Mouse (Mus musculus) kidney, embryonic 14.5 days (tissue): Measurements from ENCODE around the gene Fam19a1. TPM values are rescaled to one million over a fixed set of nuclear protein-coding genes. Genes with fewer than 3 reads are reported as not detected.

Source experiments
- ATAC-seq: fragments of 200-750 bp; cut with Nextera tagmentation; 2 replicates; pipeline ENCODE4 v1.8.0; 2017; ENCODE audit warnings: moderate number of reproducible peaks, mild to moderate bottlenecking, moderate TSS enrichment, moderate library complexity; ENCODE audit not compliant: low FRiP score, low TSS enrichment
- H3K27ac ChIP-seq: fragments of 300-500 bp; sonication (generic); 2 replicates; pipeline ENCODE4 v1.5.1; 2014; ENCODE audit warnings: low read depth, mild to moderate bottlenecking, low read length, moderate library complexity, mixed read lengths
- H3K27me3 ChIP-seq: fragments of 300-500 bp; sonication (generic); 2 replicates; pipeline ENCODE4 v1.6.1; 2014; ENCODE audit warnings: mild to moderate bottlenecking, low read length; ENCODE audit not compliant: control insufficient read depth, insufficient read depth
- H3K36me3 ChIP-seq: fragments of 300-500 bp; sonication (generic); 2 replicates; pipeline ENCODE4 v1.6.1; 2014; ENCODE audit warnings: low read length, mixed read lengths; ENCODE audit not compliant: control insufficient read depth, insufficient read depth
- H3K4me1 ChIP-seq: fragments of 300-500 bp; sonication (generic); 2 replicates; pipeline ENCODE4 v1.6.1; 2014; ENCODE audit warnings: low read length, mixed read lengths; ENCODE audit not compliant: control insufficient read depth, insufficient read depth
- H3K4me2 ChIP-seq: fragments of 300-500 bp; sonication (generic); replicated peaks from 2 replicates; pipeline ENCODE4 v1.6.1; 2014; ENCODE audit warnings: low read depth, mild to moderate bottlenecking, low read length
- H3K4me3 ChIP-seq: fragments of 300-500 bp; sonication (generic); 2 replicates; pipeline ENCODE4 v1.5.1; 2014; ENCODE audit warnings: mild to moderate bottlenecking, low read length
- H3K9ac ChIP-seq: fragments of 300-500 bp; sonication (generic); 2 replicates; pipeline ENCODE4 v1.6.1; 2014; ENCODE audit warnings: low read depth, mild to moderate bottlenecking, low read length, moderate library complexity
- H3K9me3 ChIP-seq: fragments of 300-500 bp; sonication (generic); 2 replicates; pipeline ENCODE4 v1.6.1; 2016; ENCODE audit warnings: low read length; ENCODE audit not compliant: control insufficient read depth
- WGBS: fragments of 180-500 bp; shearing (Covaris S2); extraction: QIAGEN DNeasy Blood & Tissue Kit; methylation state at CpG from one replicate; pipeline ENCODE4 v1.1.7; 2014; 5-methylcytosine and 5-hydroxymethylcytosine counted together
- polyA plus RNA-seq: library from polyadenylated mRNA; unstranded; fragments of >200 nt; fragmentation: Nextera tagmentation; extraction: Ambion mirVana; gene quantifications from 2 replicates; pipeline ENCODE4 v1.2.1, GENCODE M21; 2014

The Fam19a1 gene
- polyA plus RNA-seq, 1 experiment from 2014 or later = 6.2 TPM

DNA sequence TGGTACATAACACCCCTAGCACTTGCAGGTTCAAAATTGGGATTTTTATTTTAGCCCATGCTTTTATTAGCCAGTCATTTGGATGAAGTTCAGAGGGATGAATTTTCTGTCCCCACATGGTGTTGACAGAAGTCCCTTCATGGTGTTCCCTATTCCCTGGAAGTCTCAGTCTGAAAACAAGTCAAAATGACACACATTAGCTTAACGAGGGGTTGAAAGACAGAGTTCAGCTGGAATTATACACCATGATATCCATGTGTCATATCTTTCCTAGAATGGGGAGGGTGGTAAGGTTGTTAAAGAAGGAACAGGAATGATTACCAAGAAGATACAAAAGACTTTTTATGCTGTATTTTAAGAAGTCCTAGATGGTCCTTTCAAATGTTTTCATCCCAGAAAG is 511.2 kb downstream of the Fam19a1 start:
- WGBS = 61% methylated on average over 1 of the region's 1 CpGs
- H3K4me1 ChIP-seq = no peaks in the 10 kb centered on the region
- no peak for ATAC-seq

DNA sequence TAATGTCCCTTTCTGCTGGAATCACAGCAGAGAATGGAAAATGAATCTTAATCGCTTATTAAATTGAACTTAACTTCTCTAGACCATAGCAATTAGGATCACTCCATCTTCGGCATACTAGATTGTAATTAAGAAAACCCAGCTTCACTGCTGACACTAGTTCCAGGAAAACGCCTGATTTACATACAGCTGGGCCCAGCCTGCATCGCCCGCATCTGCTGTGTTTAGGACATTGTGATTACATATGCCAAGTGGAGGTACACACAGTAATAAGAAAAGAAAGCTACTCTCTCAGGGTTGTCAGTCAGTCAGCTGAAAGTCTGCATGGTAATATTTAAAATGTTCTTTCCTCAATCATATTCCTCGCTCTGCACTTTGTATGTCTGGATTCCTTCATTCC is 518.6 kb downstream of the Fam19a1 start:
- Histone ChIP-seq H3K9me3 (no peaks in the 10 kb centered on the region), H3K4me1 (no peaks in the 10 kb centered on the region), H3K27me3 (no peaks in the 10 kb centered on the region), H3K36me3 (no peaks in the 10 kb centered on the region), H3K27ac (no peak overlapping the region), H3K9ac (no peak overlapping the region), H3K4me3 (no peak overlapping the region), H3K4me2 (no peak overlapping the region)
- WGBS = 86% methylated on average over 6 of the region's 6 CpGs
- ATAC-seq = no peak

More for the DNA sequence above, 511.2 kb downstream of the Fam19a1 start:
- H3K36me3 ChIP-seq = no peaks in the 10 kb centered on the region
- H3K9me3 ChIP-seq = no peaks in the 10 kb centered on the region
- no peak overlapping the region for H3K27ac ChIP-seq
- no peak overlapping the region for H3K9ac ChIP-seq
- H3K27me3 ChIP-seq = no peaks in the 10 kb centered on the region
- H3K4me2 ChIP-seq = no peak overlapping the region
- no peak overlapping the region for H3K4me3 ChIP-seq

DNA sequence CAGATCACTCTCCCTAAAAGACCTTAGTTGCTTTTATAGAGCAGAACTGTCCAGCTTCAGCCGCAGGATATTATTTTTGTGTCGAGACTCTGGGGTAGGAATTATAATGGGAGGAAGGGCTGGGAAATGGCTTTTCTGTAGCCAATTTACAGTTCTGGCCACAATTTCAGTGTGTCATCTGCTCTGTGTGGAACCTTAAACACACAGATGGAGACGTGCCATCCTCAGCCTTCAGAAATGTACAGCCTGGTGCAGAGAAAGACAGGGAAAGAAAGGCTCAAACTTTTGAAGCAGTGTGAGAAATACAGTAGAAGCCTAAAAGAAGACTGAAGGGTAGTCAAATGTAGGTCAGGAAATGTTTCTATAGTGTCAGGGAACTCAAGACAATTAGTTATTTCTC is 519.3 kb downstream of the Fam19a1 start:
- 60% methylated on average over 3 of the region's 3 CpGs for WGBS
- no peak overlapping the region for H3K27ac ChIP-seq
- no peaks in the 10 kb centered on the region for H3K36me3 ChIP-seq
- H3K4me2 ChIP-seq = no peak overlapping the region
- H3K4me3 ChIP-seq = no peak overlapping the region
- no peak for ATAC-seq
- no peaks in the 10 kb centered on the region for H3K4me1 ChIP-seq
- H3K9me3 ChIP-seq = no peaks in the 10 kb centered on the region
- H3K9ac ChIP-seq = no peak overlapping the region
- no peaks in the 10 kb centered on the region for H3K27me3 ChIP-seq

DNA sequence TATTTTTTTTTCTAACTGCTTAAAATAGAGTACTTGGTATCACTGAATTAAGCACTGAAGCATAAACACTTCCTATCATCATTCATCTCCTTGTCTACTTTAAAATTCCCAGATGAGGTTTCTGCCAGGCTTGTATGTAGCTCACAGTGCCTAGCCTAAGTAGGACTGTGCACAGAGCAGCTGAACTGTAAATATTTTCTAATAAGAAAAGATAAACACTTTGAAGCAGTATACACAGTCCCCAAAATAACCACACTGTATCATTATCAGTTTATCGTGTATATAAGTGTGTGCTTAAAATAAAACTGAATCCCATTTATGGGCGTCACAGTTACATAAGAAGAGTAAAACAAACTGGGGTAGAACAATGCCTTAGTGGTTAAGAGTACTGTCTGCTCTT is 522.7 kb downstream of the Fam19a1 start:
- Histone ChIP-seq H3K27me3 (no peaks in the 10 kb centered on the region), H3K4me3 (no peak overlapping the region), H3K27ac (no peak overlapping the region), H3K9me3 (no peaks in the 10 kb centered on the region), H3K4me1 (no peaks in the 10 kb centered on the region), H3K36me3 (no peaks in the 10 kb centered on the region), H3K4me2 (no peak overlapping the region), H3K9ac (no peak overlapping the region)
- 86% methylated on average over 2 of the region's 2 CpGs for WGBS
- ATAC-seq = no peak

DNA sequence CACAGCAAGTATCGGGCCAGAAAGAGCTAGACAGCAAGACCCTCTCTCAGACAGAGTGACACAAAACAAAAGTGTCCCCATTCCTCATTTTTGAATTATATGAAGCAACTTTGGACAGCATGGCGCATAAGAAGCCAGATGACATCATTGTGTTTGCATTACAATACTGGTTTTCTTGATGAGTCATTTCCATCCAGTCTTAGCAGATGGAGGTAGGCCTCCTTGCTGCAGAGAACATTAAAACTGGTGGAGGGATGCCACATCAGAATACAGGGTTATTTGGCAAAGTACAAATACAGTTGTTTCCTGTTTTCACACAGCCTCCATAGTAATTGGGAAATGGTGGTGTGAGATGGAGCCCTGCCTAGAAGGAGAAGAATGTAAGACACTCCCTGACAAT is 535.8 kb downstream of the Fam19a1 start:
- Histone ChIP-seq H3K4me2 (no peak overlapping the region), H3K9me3 (no peaks in the 10 kb centered on the region), H3K4me3 (no peak overlapping the region), H3K36me3 (no peaks in the 10 kb centered on the region), H3K9ac (no peak overlapping the region), H3K27ac (no peak overlapping the region), H3K4me1 (no peaks in the 10 kb centered on the region), H3K27me3 (no peaks in the 10 kb centered on the region)
- WGBS = 95% methylated on average over 2 of the region's 2 CpGs
- ATAC-seq = no peak

DNA sequence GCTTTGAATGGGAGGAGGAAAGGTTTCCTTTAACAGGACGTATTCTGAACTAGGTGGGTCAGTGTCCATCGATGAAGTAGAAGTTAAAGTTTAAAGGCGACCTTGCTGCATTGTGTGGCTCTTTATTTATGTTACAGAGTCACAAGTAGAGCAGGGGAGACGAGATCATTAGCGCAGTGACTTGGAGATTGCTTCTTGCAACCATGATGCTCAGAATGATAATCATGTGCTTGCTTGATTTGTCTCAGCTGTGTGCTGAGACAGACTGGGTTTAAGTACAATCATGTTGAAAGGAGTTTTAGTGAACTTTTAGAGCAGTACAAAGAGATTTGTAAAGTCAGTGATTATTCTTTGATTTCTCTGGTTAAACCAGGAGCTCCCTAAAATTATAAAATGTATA is 536.3 kb downstream of the Fam19a1 start:
- Histone ChIP-seq H3K4me2 (no peak overlapping the region), H3K9ac (no peak overlapping the region), H3K9me3 (no peaks in the 10 kb centered on the region), H3K36me3 (no peaks in the 10 kb centered on the region), H3K4me3 (no peak overlapping the region), H3K27ac (no peak overlapping the region), H3K27me3 (no peaks in the 10 kb centered on the region), H3K4me1 (no peaks in the 10 kb centered on the region)
- WGBS = 87% methylated on average over 5 of the region's 5 CpGs
- no peak for ATAC-seq

DNA sequence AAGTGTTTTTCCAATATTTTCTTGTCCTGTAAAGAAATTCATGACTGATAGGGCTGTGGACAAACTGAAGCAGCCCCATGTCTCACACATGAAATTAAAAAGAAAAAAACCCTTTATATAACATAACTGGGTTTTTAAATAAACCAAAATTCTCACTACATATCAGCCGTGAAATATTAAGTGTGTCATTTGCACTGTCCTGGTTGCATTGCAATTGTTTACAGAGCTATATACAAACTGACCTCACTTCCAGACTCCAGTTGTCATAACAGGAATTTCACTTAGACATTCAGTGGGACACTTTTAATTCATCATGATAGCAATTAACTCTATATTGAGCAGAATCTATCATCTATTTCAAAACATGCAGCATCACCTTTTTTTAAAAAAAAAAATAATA is 553.4 kb downstream of the Fam19a1 start:
- H3K4me3 ChIP-seq = no peak overlapping the region
- H3K27ac ChIP-seq = no peak overlapping the region
- no peak overlapping the region for H3K4me2 ChIP-seq
- no peaks in the 10 kb centered on the region for H3K9me3 ChIP-seq
- no peak overlapping the region for H3K9ac ChIP-seq
- ATAC-seq = no peak
- 91% methylated on average over 1 of the region's 1 CpGs for WGBS
- no peaks in the 10 kb centered on the region for H3K36me3 ChIP-seq
- no peaks in the 10 kb centered on the region for H3K4me1 ChIP-seq
- no peaks in the 10 kb centered on the region for H3K27me3 ChIP-seq

DNA sequence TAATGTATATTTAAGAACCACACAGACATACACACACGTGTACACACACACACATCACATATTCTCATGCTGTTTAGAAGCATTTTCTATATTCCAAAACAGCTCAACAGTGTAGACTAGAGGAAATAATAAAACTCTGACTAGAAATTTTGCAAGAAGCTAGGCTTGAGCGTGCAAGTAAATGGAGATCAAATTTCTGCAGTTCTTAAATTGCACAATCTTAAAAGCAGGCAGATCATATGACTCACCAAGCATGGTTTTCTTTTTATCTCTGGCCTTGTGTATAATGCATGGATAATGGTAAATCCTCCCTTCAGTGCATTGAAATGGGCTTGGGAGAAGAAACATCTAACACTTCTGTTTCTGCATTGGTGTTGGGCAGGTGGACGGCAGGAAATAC is 564.9 kb downstream of the Fam19a1 start:
- ATAC-seq = no peak
- no peaks in the 10 kb centered on the region for H3K4me1 ChIP-seq
- H3K36me3 ChIP-seq = no peaks in the 10 kb centered on the region
- no peaks in the 10 kb centered on the region for H3K9me3 ChIP-seq
- no peak overlapping the region for H3K4me2 ChIP-seq
- H3K27ac ChIP-seq = no peak overlapping the region
- 61% methylated on average over 3 of the region's 3 CpGs for WGBS
- H3K27me3 ChIP-seq = no peaks in the 10 kb centered on the region
- no peak overlapping the region for H3K9ac ChIP-seq
- no peak overlapping the region for H3K4me3 ChIP-seq
